Mouse (Mus musculus): ENCODE measurements around the gene Blnk. TPM values are rescaled to one million over a fixed set of nuclear protein-coding genes. Genes with fewer than 3 reads are reported as not detected.

Blnk gene
- total RNA-seq, 2 experiments from 2014 or later: 2.3 to 2.4 TPM

GRCm38 (mm10) chr19:40970301-40970700 lies 24.0 kb downstream of the Blnk start:
- no peak for DNase-seq (ENCODE audit: low spot score in 2 of 2)

GRCm38 (mm10) chr19:40964936-40965850 lies 29.1 kb downstream of the Blnk start:
- DNase-seq (ENCODE audit: low spot score in 2 of 2): no peak

GRCm38 (mm10) chr19:40964367-40964891 lies 29.9 kb downstream of the Blnk start:
- no peak for DNase-seq (ENCODE audit: low spot score in 2 of 2)

- peak; percentile 63 to 69 for DNase-seq (ENCODE audit: low spot score in 2 of 2)
Measured at GRCm38 (mm10) chr19:40962988-40963387, 31.3 kb downstream of the Blnk start.

- DNase-seq (ENCODE audit: low spot score in 2 of 2): no peak
Measured at GRCm38 (mm10) chr19:40958981-40959380, 35.4 kb downstream of the Blnk start.

GRCm38 (mm10) chr19:40946937-40947577 lies 47.3 kb downstream of the Blnk start:
- no peak for DNase-seq (ENCODE audit: low spot score in 2 of 2)

GRCm38 (mm10) chr19:40943552-40943951 lies 50.8 kb downstream of the Blnk start:
- DNase-seq (ENCODE audit: low spot score in 2 of 2): no peak

GRCm38 (mm10) chr19:40936038-40936437 lies 58.3 kb downstream of the Blnk start:
- DNase-seq (ENCODE audit: low spot score in 2 of 2): no peak

- no peak for DNase-seq (ENCODE audit: low spot score in 2 of 2)
Measured at GRCm38 (mm10) chr19:40935376-40935775, 59.0 kb downstream of the Blnk start.

- no peak for DNase-seq (ENCODE audit: low spot score in 2 of 2)
Measured at GRCm38 (mm10) chr19:40931581-40932369, 62.6 kb downstream of the Blnk start.

- DNase-seq (ENCODE audit: low spot score in 2 of 2): no peak
Measured at GRCm38 (mm10) chr19:40895393-40895703, 99.0 kb downstream of the Blnk start.

GRCm38 (mm10) chr19:40894519-40895392 lies 99.6 kb downstream of the Blnk start, which contains the start of gene Zfp518a:
Zfp518a (plus strand) TSS chr19:40894705.
- DNase-seq (ENCODE audit: low spot score in 2 of 2): peak; percentile 92

GRCm38 (mm10) chr19:40894071-40894506 lies 100.2 kb downstream of the Blnk start:
- DNase-seq (ENCODE audit: low spot score in 2 of 2): no peak

- DNase-seq (ENCODE audit: low spot score in 2 of 2): no peak
Measured at GRCm38 (mm10) chr19:40888887-40889286, 105.4 kb downstream of the Blnk start.

GRCm38 (mm10) chr19:40881700-40882099 lies 112.6 kb downstream of the Blnk start:
- DNase-seq (ENCODE audit: low spot score in 2 of 2): no peak

Small RNAs within 50 kb of the gene (microRNA-seq; reads per million reads assigned to microRNA genes)
- gene Mir8092: 0.39 to 0.45 reads per million in 2 experiments

Other genes with a start within 250 kb of the Blnk start
- gene Cc2d2b, start 245.8 kb downstream of the Blnk start, total RNA-seq (2021): 1 to 10 TPM; 1.4 to 1.7 TPM
- 10 to 100 TPM in 1 of 2 experiments, 1 to 10 TPM in 1; 9.4 to 10.3 TPM for gene Ccnj, start 163.3 kb downstream of the Blnk start, total RNA-seq (2021)
- 1 to 10 TPM; 7.9 to 8.2 TPM for gene Zfp518a, start 99.8 kb downstream of the Blnk start, total RNA-seq (2021)
- gene Dntt, start 34.7 kb upstream of the Blnk start, total RNA-seq (2021): under 1 TPM; 0.16 to 0.30 TPM
- under 1 TPM; 0.33 to 0.41 TPM for gene Opalin, start 82.6 kb upstream of the Blnk start, total RNA-seq (2021)
- gene Tll2, start 212.3 kb upstream of the Blnk start, total RNA-seq (2021): 1 to 10 TPM in 1 of 2 experiments, under 1 TPM in 1; 0.89 to 1.1 TPM

Measured in layer of hippocampus, postnatal 10 days (tissue).